Mouse (Mus musculus): ENCODE measurements around the gene Psmd12.

DNA sequence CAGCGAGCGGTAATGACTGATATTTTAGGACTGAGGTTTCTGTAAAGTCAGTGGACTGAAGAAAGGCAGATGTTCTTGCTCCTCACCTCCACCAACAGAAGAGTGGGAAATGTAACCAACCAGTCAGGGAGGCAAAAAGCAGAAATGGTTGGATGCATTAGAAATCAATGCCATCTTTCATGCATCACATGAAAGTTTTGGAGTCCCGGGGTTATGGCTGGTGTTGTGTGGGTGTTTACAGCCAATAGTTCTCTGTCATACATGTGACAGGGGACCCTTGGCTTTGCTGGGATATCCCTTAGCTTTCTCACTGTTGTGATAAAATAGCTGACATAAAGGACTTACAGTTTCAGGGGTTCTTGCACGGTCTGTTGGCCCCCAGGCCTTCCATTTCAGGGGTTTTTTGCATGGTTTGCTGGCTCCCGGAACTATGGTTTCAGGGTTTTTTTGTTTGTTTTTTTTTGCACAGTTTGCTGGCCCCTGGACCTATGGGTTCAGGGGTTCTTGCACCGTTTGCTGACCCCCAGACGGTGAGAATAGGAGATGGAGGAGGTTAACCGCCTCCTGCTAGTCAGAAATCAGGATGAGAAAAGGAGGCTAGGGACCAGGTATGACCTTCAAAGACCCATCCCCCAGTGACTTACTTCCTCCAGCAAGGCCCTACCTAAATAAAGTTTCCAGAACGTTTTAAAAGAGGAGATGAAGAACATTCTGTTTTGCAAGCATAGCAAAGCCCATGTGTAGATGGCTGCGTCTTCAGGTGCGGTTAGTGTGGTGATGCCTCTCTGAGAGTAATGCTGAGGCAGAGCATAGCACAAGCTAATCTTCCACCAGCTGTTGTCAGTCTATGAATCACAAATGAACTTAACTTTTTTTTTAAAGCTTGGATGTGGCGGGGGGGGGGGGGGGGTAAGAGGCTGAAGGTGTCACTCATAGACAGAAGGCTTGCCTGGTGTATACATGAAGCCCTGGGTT, 35.9 kb upstream of the Psmd12 start:
- no peak for TF ChIP-seq CTCF (conservative IDR thresholded peaks at IDR 0.05; ENCODE audit: low read length)
- TF ChIP-seq NANOG (IDR thresholded peaks at IDR 0.05; ENCODE audit: borderline replicate concordance, low read length) = no peak

Data from E14TG2a.4 (cell line).